Mouse (Mus musculus): ENCODE results near the gene Sco2.

- TF ChIP-seq CTCF (IDR thresholded peaks at IDR 0.05; ENCODE audit: low read depth, low read length): no peak
- TF ChIP-seq POLR2A (IDR thresholded peaks at IDR 0.05; ENCODE audit: borderline replicate concordance, low read depth, low read length): no peak
Measured at GRCm38 (mm10) chr15:89410118-89410517, 36.5 kb upstream of the Sco2 start, which contains the start of gene Syce3.
